Mouse (Mus musculus): ENCODE measurements around the gene Gm21788. TPM values are rescaled to one million over a fixed set of nuclear protein-coding genes. Genes with fewer than 3 reads are reported as not detected.
"Not testable (repeated sequence)": the region's sequence is repeated elsewhere in the genome, so short reads cannot be mapped to it uniquely, and the experiment has no call there.

Gene Gm21788
- total RNA-seq (2021), result not detected
- long read RNA-seq, result 0 reads

- not testable (repeated sequence) for DNase-seq (ENCODE audit: low spot score in 2 of 2)
Measured at GRCm38 (mm10) chrY:7404710-7405109, at the start of gene Gm21788. Gene Gm21788 (plus strand): TSS chrY:7405010.

Other genes starting within 250 kb of the Gm21788 start
- gene Gm21244, start 235.7 kb upstream of the Gm21788 start, total RNA-seq (2021), result not detected
- not detected for gene Gm28998, start 151.2 kb upstream of the Gm21788 start, total RNA-seq (2021)
- under 1 TPM; 0.09 to 0.14 TPM for gene Gm20826, start 233.5 kb downstream of the Gm21788 start, total RNA-seq (2021)

Measured in layer of hippocampus, postnatal 10 days (tissue).